Mouse (Mus musculus) forebrain, embryonic 16.5 days (tissue): ENCODE data around the gene Rpl34. TPM values are rescaled to one million over a fixed set of nuclear protein-coding genes. Genes with fewer than 3 reads are reported as not detected.

Source experiments
- ATAC-seq: fragments of 200-750 bp; cut with Nextera tagmentation; 2 replicates; pipeline ENCODE4 v1.8.0; 2017; ENCODE audit warnings: mild to moderate bottlenecking, moderate library complexity
- H3K27ac ChIP-seq: fragments of 300-500 bp; sonication (generic); 2 replicates; pipeline ENCODE4 v1.5.1; 2014; ENCODE audit warnings: low read length, control low read depth
- H3K27me3 ChIP-seq: fragments of 300-500 bp; sonication (generic); replicated peaks from 2 replicates; pipeline ENCODE4 v1.6.1; 2014; ENCODE audit warnings: low read length; ENCODE audit not compliant: control insufficient read depth, insufficient read depth
- H3K36me3 ChIP-seq: fragments of 300-500 bp; sonication (generic); 2 replicates; pipeline ENCODE4 v1.6.1; 2014; ENCODE audit not compliant: control insufficient read depth, insufficient read depth
- H3K4me1 ChIP-seq: fragments of 300-500 bp; sonication (generic); replicated peaks from 2 replicates; pipeline ENCODE4 v1.6.1; 2014; ENCODE audit warnings: low read length; ENCODE audit not compliant: control insufficient read depth, insufficient read depth
- H3K4me2 ChIP-seq: fragments of 300-500 bp; sonication (generic); 2 replicates; pipeline ENCODE4 v1.6.1; 2014; ENCODE audit warnings: mild to moderate bottlenecking, low read length, control low read depth
- H3K4me3 ChIP-seq: fragments of 300-500 bp; sonication (generic); replicated peaks from 2 replicates; pipeline ENCODE4 v1.5.1; 2014; ENCODE audit warnings: mild to moderate bottlenecking, low read length, control low read depth
- H3K9ac ChIP-seq: fragments of 300-500 bp; sonication (generic); replicated peaks from 2 replicates; pipeline ENCODE4 v1.6.1; 2014; ENCODE audit warnings: low read depth, low read length, control low read depth
- H3K9me3 ChIP-seq: fragments of 300-500 bp; sonication (generic); 2 replicates; pipeline ENCODE4 v1.6.1; 2016; ENCODE audit warnings: low read length; ENCODE audit not compliant: control insufficient read depth
- WGBS: fragments of 180-500 bp; shearing (Covaris S2); extraction: QIAGEN DNeasy Blood & Tissue Kit; methylation state at CpG from one replicate; pipeline ENCODE4 v1.1.7; 2014; 5-methylcytosine and 5-hydroxymethylcytosine counted together
- polyA plus RNA-seq: library from polyadenylated mRNA; unstranded; fragments of >200 nt; fragmentation: Nextera tagmentation; extraction: Ambion mirVana; gene quantifications from 2 replicates; pipeline ENCODE4 v1.2.1, GENCODE M21; 2015

Rpl34 gene
- polyA plus RNA-seq, 1 experiment from 2014 or later: 528 TPM

DNA sequence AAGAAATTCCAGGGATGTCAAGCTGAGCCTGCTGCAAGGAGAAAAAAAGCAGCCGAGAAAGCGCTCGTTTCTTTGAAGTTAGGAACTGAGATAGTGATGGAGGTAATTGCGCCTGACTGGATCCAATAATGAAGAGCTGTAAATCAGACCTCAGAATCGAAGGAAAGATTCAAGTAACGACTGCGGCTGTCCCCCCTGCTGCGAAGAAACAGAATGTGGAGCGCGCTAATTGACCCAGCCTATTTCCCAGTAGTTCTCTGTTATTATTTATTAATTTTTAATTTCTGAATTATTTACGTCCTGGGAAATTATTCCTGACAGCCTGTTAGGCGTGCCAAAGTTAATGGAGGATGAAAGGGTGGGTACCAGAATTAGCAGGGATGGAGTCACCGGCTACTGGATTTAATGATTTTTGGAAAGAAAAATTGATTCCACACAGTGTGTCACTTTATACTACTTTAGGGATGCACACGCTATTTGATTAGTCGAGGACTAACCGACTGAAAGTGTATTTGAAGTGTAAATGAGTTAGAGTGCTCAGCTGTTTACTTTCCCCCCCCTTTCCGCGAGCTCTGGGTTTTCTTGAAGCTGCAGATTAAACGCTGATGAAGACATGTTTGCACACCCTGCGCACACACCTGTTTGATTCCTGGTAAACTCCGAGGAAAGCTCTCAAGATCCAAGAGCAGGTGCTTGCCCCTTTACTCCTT lies 7.6 kb upstream of the Rpl34 start:
- Histone ChIP-seq H3K9ac (no peak overlapping the region), H3K4me3 (no peak overlapping the region), H3K36me3 (no peaks in the 10 kb centered on the region), H3K27ac (no peak overlapping the region), H3K9me3 (no peaks in the 10 kb centered on the region), H3K4me1 (no peaks in the 10 kb centered on the region), H3K27me3 (no peaks in the 10 kb centered on the region), H3K4me2 (peak overlapping the region; percentile 30)
- ATAC-seq: no peak
- 20% methylated on average over 21 of the region's 21 CpGs for whole genome bisulfite sequencing

GRCm38 (mm10) chr3:130736758-130737157 lies 6.6 kb upstream of the Rpl34 start:
- H3K27me3 ChIP-seq: no peaks in the 10 kb centered on the region
- no peak overlapping the region for H3K9ac ChIP-seq
- no peak overlapping the region for H3K4me2 ChIP-seq
- H3K4me3 ChIP-seq: no peak overlapping the region
- ATAC-seq: no peak
- 34% methylated on average over 4 of the region's 4 CpGs for WGBS
- H3K9me3 ChIP-seq: no peaks in the 10 kb centered on the region
- H3K27ac ChIP-seq: no peak overlapping the region
- no peaks in the 10 kb centered on the region for H3K4me1 ChIP-seq
- H3K36me3 ChIP-seq: no peaks in the 10 kb centered on the region

DNA sequence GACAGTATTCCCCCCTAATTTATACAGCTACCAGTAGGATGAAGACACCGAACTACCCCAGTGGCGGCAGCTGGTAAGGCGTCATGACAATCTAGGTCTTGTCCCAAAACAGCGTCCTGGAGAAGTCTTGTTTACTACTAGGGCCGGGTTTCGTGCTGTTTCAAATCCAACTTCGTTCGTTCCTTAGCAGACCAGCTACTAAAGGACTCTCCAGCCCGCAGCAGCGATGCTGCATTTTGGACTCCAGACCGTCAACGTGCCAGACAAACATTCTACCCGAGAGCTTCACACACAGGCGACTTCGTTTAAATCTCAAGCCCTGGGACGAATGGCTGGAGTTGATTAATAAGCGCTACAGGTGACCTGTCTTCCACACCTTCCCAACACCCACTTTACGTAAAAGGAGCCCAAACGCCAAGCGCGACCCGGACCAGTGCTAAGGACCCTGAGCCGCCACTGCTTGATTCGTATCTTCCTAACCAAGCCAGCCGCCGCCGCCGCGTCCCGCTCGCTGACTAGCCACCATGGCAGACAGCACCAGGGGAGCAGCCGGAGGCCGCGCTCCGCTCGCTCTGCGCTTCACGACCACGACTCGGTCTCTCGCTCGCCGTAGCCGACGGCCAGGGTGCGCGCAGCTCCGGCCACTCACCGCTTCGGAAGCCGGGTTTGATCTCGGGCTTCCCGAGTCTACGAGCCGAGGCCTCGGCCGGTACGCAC lies 568 bp downstream of the Rpl34 start:
- H3K9me3 ChIP-seq: no peaks in the 10 kb centered on the region
- H3K27me3 ChIP-seq: no peaks in the 10 kb centered on the region
- ATAC-seq: no peak; the same call in 1 of the 2 replicates
- H3K27ac ChIP-seq: peak overlapping the region; percentile 88
- H3K4me3 ChIP-seq: peak overlapping the region; percentile 100
- under 1% methylated on average over 58 of the region's 58 CpGs for WGBS
- peak overlapping the region; percentile 58 for H3K4me2 ChIP-seq
- peaks cover 20% of the 10 kb centered on the region for H3K4me1 ChIP-seq
- H3K9ac ChIP-seq: peak overlapping the region; percentile 95
- H3K36me3 ChIP-seq: peaks cover 28% of the 10 kb centered on the region; the same call in 1 of the 2 replicates

GRCm38 (mm10) chr3:130727676-130728075 lies 2.5 kb downstream of the Rpl34 start:
- Histone ChIP-seq H3K9ac (no peak overlapping the region), H3K4me2 (no peak overlapping the region), H3K27ac (no peak overlapping the region), H3K4me3 (no peak overlapping the region), H3K27me3 (no peaks in the 10 kb centered on the region), H3K4me1 (peaks cover 20% of the 10 kb centered on the region), H3K36me3 (peaks cover 28% of the 10 kb centered on the region; the same call in 1 of the 2 replicates), H3K9me3 (no peaks in the 10 kb centered on the region)
- no peak for ATAC-seq
- 93% methylated on average over 4 of the region's 4 CpGs for WGBS

DNA sequence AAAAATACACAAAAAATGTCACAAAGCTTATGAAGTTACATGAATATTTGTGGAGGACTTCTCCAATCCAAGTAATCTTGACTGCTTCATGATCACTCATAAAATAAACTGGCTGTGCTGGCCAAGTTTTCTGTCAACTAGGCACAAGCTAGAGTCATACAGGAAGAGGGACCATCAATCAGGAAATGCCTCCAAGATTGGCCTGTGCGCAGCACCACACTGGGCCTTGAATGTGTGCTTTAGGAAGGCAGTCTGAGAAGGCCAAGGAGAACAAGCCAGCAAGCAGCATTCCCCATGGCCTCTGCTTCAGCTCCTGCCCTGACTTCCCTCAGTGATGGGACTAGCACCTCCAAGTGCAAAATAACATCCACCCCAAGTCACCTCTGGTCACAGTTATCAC lies 3.2 kb downstream of the Rpl34 start:
- H3K4me1 ChIP-seq: peaks cover 20% of the 10 kb centered on the region
- H3K9ac ChIP-seq: no peak overlapping the region
- no peak for ATAC-seq
- H3K4me3 ChIP-seq: no peak overlapping the region
- no peak overlapping the region for H3K4me2 ChIP-seq
- WGBS: 97% methylated on average over 1 of the region's 1 CpGs
- no peaks in the 10 kb centered on the region for H3K27me3 ChIP-seq
- H3K9me3 ChIP-seq: no peaks in the 10 kb centered on the region
- no peak overlapping the region for H3K27ac ChIP-seq
- peaks cover 28% of the 10 kb centered on the region; the same call in 1 of the 2 replicates for H3K36me3 ChIP-seq

GRCm38 (mm10) chr3:130725718-130726117 lies 4.5 kb downstream of the Rpl34 start:
- no peak overlapping the region for H3K9ac ChIP-seq
- no peak overlapping the region for H3K27ac ChIP-seq
- H3K4me1 ChIP-seq: peaks cover 16% of the 10 kb centered on the region
- no peak for ATAC-seq
- H3K9me3 ChIP-seq: no peaks in the 10 kb centered on the region
- H3K36me3 ChIP-seq: peaks cover 28% of the 10 kb centered on the region; the same call in 1 of the 2 replicates
- no peak overlapping the region for H3K4me2 ChIP-seq
- 72% methylated on average over 2 of the region's 2 CpGs for WGBS
- H3K4me3 ChIP-seq: no peak overlapping the region
- no peaks in the 10 kb centered on the region for H3K27me3 ChIP-seq

- no peaks in the 10 kb centered on the region for H3K4me1 ChIP-seq
- peaks cover 19% of the 10 kb centered on the region; the same call in 1 of the 2 replicates for H3K36me3 ChIP-seq
- no peak overlapping the region for H3K4me3 ChIP-seq
- no peak overlapping the region for H3K27ac ChIP-seq
- no peaks in the 10 kb centered on the region for H3K27me3 ChIP-seq
- no peak overlapping the region for H3K9ac ChIP-seq
- WGBS: 69% methylated on average over 11 of the region's 11 CpGs
- no peak overlapping the region for H3K4me2 ChIP-seq
- ATAC-seq: no peak
- H3K9me3 ChIP-seq: no peaks in the 10 kb centered on the region
Measured at GRCm38 (mm10) chr3:130722733-130723478, 7.3 kb downstream of the Rpl34 start.

- WGBS: 85% methylated on average over 4 of the region's 4 CpGs
- Histone ChIP-seq H3K4me1 (no peaks in the 10 kb centered on the region), H3K27me3 (no peaks in the 10 kb centered on the region), H3K9me3 (no peaks in the 10 kb centered on the region), H3K27ac (no peak overlapping the region), H3K36me3 (0 out of 2 replicates have a peak, but pooled peaks cover 2% of the 10 kb centered on the region), H3K4me3 (no peak overlapping the region), H3K9ac (no peak overlapping the region), H3K4me2 (no peak overlapping the region)
- ATAC-seq: no peak
Measured at GRCm38 (mm10) chr3:130720225-130720624, 10.0 kb downstream of the Rpl34 start.

DNA sequence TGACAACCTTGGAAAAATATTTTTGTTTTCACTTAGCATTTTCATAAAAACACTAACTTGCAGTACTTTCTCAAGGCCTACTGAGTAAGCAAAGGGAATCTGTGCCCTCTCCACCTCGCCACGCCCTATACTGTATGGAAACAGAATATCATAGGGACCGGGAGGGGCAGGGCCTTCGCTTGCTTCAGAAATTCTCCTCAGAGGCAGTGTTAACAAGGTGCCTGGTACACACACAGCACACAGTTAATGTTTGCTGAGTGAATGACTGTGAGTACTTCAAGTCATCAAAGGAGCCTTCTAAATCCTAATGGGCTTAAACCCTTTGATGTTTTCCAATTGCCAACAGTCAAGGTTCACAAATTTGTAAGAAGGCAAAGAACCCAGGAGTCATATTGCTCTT lies 11.3 kb downstream of the Rpl34 start:
- Histone ChIP-seq H3K9me3 (no peaks in the 10 kb centered on the region), H3K4me2 (no peak overlapping the region), H3K4me3 (no peak overlapping the region), H3K27me3 (no peaks in the 10 kb centered on the region), H3K27ac (no peak overlapping the region), H3K36me3 (no peaks in the 10 kb centered on the region), H3K9ac (no peak overlapping the region), H3K4me1 (peaks cover 3% of the 10 kb centered on the region)
- no peak for ATAC-seq
- 82% methylated on average over 4 of the region's 4 CpGs for WGBS
